Mouse (Mus musculus) testis, adult 2 months (tissue): ENCODE data around the gene Psmg1.

ENCODE experiments used
- CTCF ChIP-seq: fragments of 200-500 bp; IDR thresholded peaks from 2 replicates; pipeline ENCODE4 v1.5.1; 2012; ENCODE audit warnings: low read depth, mild to moderate bottlenecking, inconsistent platforms, low read length, moderate library complexity; ENCODE audit not compliant: control insufficient read depth, insufficient read depth, insufficient replicate concordance
- POLR2A ChIP-seq: fragments of 200-500 bp; IDR thresholded peaks from 2 replicates; pipeline ENCODE4 v1.6.1; 2012; ENCODE audit warnings: low read depth, mild to moderate bottlenecking, inconsistent platforms, low read length, moderate library complexity; ENCODE audit not compliant: control insufficient read depth

GRCm38 (mm10) chr16:96039538-96039937, 48.8 kb upstream of the Psmg1 start:
- TF ChIP-seq CTCF (no peak), POLR2A (no peak)
